Mouse (Mus musculus) bone marrow macrophage, adult 2 months (primary cell): Measurements from ENCODE around the gene Kcnj1. TPM values are rescaled to one million over a fixed set of nuclear protein-coding genes. Genes with fewer than 3 reads are reported as not detected.
A peak's percentile ranks its signal among the peaks of the same experiment; 100 is the strongest.

Experiments used
- H3K27ac ChIP-seq: 2 replicates; pipeline ENCODE4 v1.5.1; 2012; ENCODE audit warnings: low read depth, low read length; ENCODE audit not compliant: insufficient read depth
- H3K4me1 ChIP-seq: 2 replicates; pipeline ENCODE4 v1.6.1; 2012; ENCODE audit warnings: low read length; ENCODE audit not compliant: control insufficient read depth, insufficient read depth
- H3K4me3 ChIP-seq: 2 replicates; pipeline ENCODE4 v1.5.1; 2012; ENCODE audit warnings: mild to moderate bottlenecking, low read length, moderate library complexity; ENCODE audit not compliant: insufficient read depth
- CTCF ChIP-seq: IDR thresholded peaks from 2 replicates; pipeline ENCODE4 v1.5.1; 2012; ENCODE audit warnings: low read depth, mild to moderate bottlenecking, low read length, moderate library complexity
- POLR2A ChIP-seq: IDR thresholded peaks from 2 replicates; pipeline ENCODE4 v1.6.1; 2012; ENCODE audit warnings: mild to moderate bottlenecking, low read depth, low read length, borderline replicate concordance
- polyA plus RNA-seq: library from polyadenylated mRNA; stranded (reverse); fragments of >200 nt; gene quantifications from 2 replicates; pipeline ENCODE4 v1.2.4, GENCODE M21; 2012; ENCODE audit not compliant: missing spikeins, insufficient read depth, insufficient read length

Kcnj1 gene
- polyA plus RNA-seq, 1 experiment: not detected

- H3K4me3 ChIP-seq: no peak overlapping the region
- H3K4me1 ChIP-seq: no peaks in the 10 kb centered on the region
- H3K27ac ChIP-seq: no peak overlapping the region
- TF ChIP-seq POLR2A (no peak), CTCF (peak; percentile 66)
Observed at GRCm38 (mm10) chr9:32350332-32350731, 22.0 kb upstream of the Kcnj1 start.

- H3K4me1 ChIP-seq: no peaks in the 10 kb centered on the region
- TF ChIP-seq POLR2A (no peak), CTCF (no peak)
- H3K4me3 ChIP-seq: no peak overlapping the region
- no peak overlapping the region for H3K27ac ChIP-seq
Observed at GRCm38 (mm10) chr9:32360770-32361169, 11.5 kb upstream of the Kcnj1 start.

- no peaks in the 10 kb centered on the region for H3K4me1 ChIP-seq
- no peak overlapping the region for H3K4me3 ChIP-seq
- H3K27ac ChIP-seq: no peak overlapping the region
- no peak for TF ChIP-seq POLR2A
- TF ChIP-seq CTCF: no peak
Observed at GRCm38 (mm10) chr9:32368812-32369211, 3.5 kb upstream of the Kcnj1 start.

GRCm38 (mm10) chr9:32369388-32369787 lies 2.9 kb upstream of the Kcnj1 start:
- Histone ChIP-seq H3K4me3 (no peak overlapping the region), H3K4me1 (no peaks in the 10 kb centered on the region)
- TF ChIP-seq POLR2A (no peak), CTCF (no peak)

GRCm38 (mm10) chr9:32373656-32374055 lies 1.4 kb downstream of the Kcnj1 start:
- no peak overlapping the region for H3K27ac ChIP-seq
- no peaks in the 10 kb centered on the region for H3K4me1 ChIP-seq
- H3K4me3 ChIP-seq: no peak overlapping the region
- TF ChIP-seq POLR2A (no peak), CTCF (no peak)

More at GRCm38 (mm10) chr9:32369388-32369787, 2.9 kb upstream of the Kcnj1 start:
- H3K27ac ChIP-seq: no peak overlapping the region

GRCm38 (mm10) chr9:32376031-32376430 lies 3.7 kb downstream of the Kcnj1 start:
- H3K4me1 ChIP-seq: no peaks in the 10 kb centered on the region
- no peak overlapping the region for H3K27ac ChIP-seq
- TF ChIP-seq CTCF (no peak), POLR2A (no peak)
- no peak overlapping the region for H3K4me3 ChIP-seq

- Histone ChIP-seq H3K4me3 (no peak overlapping the region), H3K4me1 (no peaks in the 10 kb centered on the region), H3K27ac (no peak overlapping the region)
- TF ChIP-seq CTCF (no peak), POLR2A (no peak)
Observed at GRCm38 (mm10) chr9:32376863-32377590, 4.7 kb downstream of the Kcnj1 start.

GRCm38 (mm10) chr9:32384906-32385305 lies 12.6 kb downstream of the Kcnj1 start:
- no peak overlapping the region for H3K4me3 ChIP-seq
- H3K27ac ChIP-seq: no peak overlapping the region
- H3K4me1 ChIP-seq: no peaks in the 10 kb centered on the region
- no peak for TF ChIP-seq POLR2A
- TF ChIP-seq CTCF: no peak

GRCm38 (mm10) chr9:32388120-32388519 lies 15.8 kb downstream of the Kcnj1 start:
- H3K4me3 ChIP-seq: no peak overlapping the region
- no peaks in the 10 kb centered on the region for H3K4me1 ChIP-seq
- H3K27ac ChIP-seq: no peak overlapping the region
- TF ChIP-seq POLR2A (no peak), CTCF (no peak)

- no peak for TF ChIP-seq POLR2A
- TF ChIP-seq CTCF: no peak
- Histone ChIP-seq H3K27ac (no peak overlapping the region), H3K4me1 (no peaks in the 10 kb centered on the region), H3K4me3 (no peak overlapping the region)
Observed at GRCm38 (mm10) chr9:32391092-32391491, 18.8 kb downstream of the Kcnj1 start.
